Mouse (Mus musculus) forebrain, embryonic 11.5 days (tissue): Measurements from ENCODE around the gene Phactr4. TPM values are rescaled to one million over a fixed set of nuclear protein-coding genes. Genes with fewer than 3 reads are reported as not detected.

Experiments
- ATAC-seq: fragments of 200-750 bp; cut with Nextera tagmentation; replicated peaks from 2 replicates; pipeline ENCODE4 v1.8.0; 2017; ENCODE audit warnings: moderate TSS enrichment; ENCODE audit not compliant: low FRiP score
- DNase-seq: peaks from one replicate; pipeline ENCODE4 v3.0.0-alpha.2; 2017; ENCODE audit warnings: low spot score
- H3K27ac ChIP-seq: fragments of 300-500 bp; sonication (generic); 2 replicates; pipeline ENCODE4 v1.5.1; 2014; ENCODE audit warnings: low read depth, low read length
- H3K27me3 ChIP-seq: fragments of 300-500 bp; sonication (generic); 2 replicates; pipeline ENCODE4 v1.6.1; 2014; ENCODE audit warnings: mild to moderate bottlenecking, low read length, mixed read lengths; ENCODE audit not compliant: control insufficient read depth, insufficient read depth
- H3K36me3 ChIP-seq: fragments of 300-500 bp; sonication (generic); 2 replicates; pipeline ENCODE4 v1.6.1; 2014; ENCODE audit warnings: mild to moderate bottlenecking, low read length, moderate library complexity, mixed read lengths; ENCODE audit not compliant: control insufficient read depth, insufficient read depth
- H3K4me1 ChIP-seq: fragments of 300-500 bp; sonication (generic); replicated peaks from 2 replicates; pipeline ENCODE4 v1.6.1; 2014; ENCODE audit warnings: low read length, mixed read lengths; ENCODE audit not compliant: control insufficient read depth, insufficient read depth
- H3K4me2 ChIP-seq: fragments of 300-500 bp; sonication (generic); 2 replicates; pipeline ENCODE4 v1.6.1; 2014; ENCODE audit warnings: low read depth, mild to moderate bottlenecking, low read length, moderate library complexity, mixed read lengths; ENCODE audit not compliant: severe bottlenecking
- H3K4me3 ChIP-seq: fragments of 300-500 bp; sonication (generic); 2 replicates; pipeline ENCODE4 v1.5.1; 2014; ENCODE audit warnings: low read depth, low read length
- H3K9ac ChIP-seq: fragments of 300-500 bp; sonication (generic); 2 replicates; pipeline ENCODE4 v1.6.1; 2014; ENCODE audit warnings: low read length
- H3K9me3 ChIP-seq: fragments of 300-500 bp; sonication (generic); 2 replicates; pipeline ENCODE4 v1.6.1; 2016; ENCODE audit warnings: low read length, mixed read lengths; ENCODE audit not compliant: control insufficient read depth
- WGBS: fragments of 180-500 bp; shearing (Covaris S2); extraction: QIAGEN DNeasy Blood & Tissue Kit; methylation state at CpG from one replicate; pipeline ENCODE4 v1.1.7; 2014; 5-methylcytosine and 5-hydroxymethylcytosine counted together
- polyA plus RNA-seq: library from polyadenylated mRNA; unstranded; fragments of >200 nt; fragmentation: Nextera tagmentation; extraction: Ambion mirVana; gene quantifications from 2 replicates; pipeline ENCODE4 v1.2.1, GENCODE M21; 2014

Gene Phactr4
- polyA plus RNA-seq, 1 experiment from 2014 or later, result 29.3 TPM

- peak; percentile 90 for ATAC-seq
- Histone ChIP-seq H3K27me3 (no peaks in the 10 kb centered on the region), H3K4me1 (no peaks in the 10 kb centered on the region; the same call in 1 of the 2 replicates), H3K36me3 (peaks cover 11% of the 10 kb centered on the region), H3K4me2 (peak within 1 kb of the TSS; percentile 79), H3K4me3 (peak within 1 kb of the TSS; percentile 76), H3K9ac (peak within 1 kb of the TSS; percentile 88), H3K27ac (peak within 1 kb of the TSS; percentile 90), H3K9me3 (no peaks in the 10 kb centered on the region)
- under 1% methylated on average over 31 of the region's 31 CpGs for WGBS
- peak; percentile 93 for DNase-seq
Measured at GRCm38 (mm10) chr4:132353481-132353885, 68.8 kb downstream of the Phactr4 start, which contains the start of gene Rcc1. Rcc1 (minus strand) TSS chr4:132353605.

GRCm38 (mm10) chr4:132352739-132353138, 69.5 kb downstream of the Phactr4 start:
- under 1% methylated on average over 14 of the region's 14 CpGs for WGBS
- peak overlapping the region; percentile 90; the same call in 1 of the 2 replicates for H3K27ac ChIP-seq
- no peaks in the 10 kb centered on the region; the same call in 1 of the 2 replicates for H3K4me1 ChIP-seq
- H3K4me3 ChIP-seq, result peak overlapping the region; percentile 76
- peak overlapping the region; percentile 79 for H3K4me2 ChIP-seq
- no peak for ATAC-seq
- no peaks in the 10 kb centered on the region for H3K9me3 ChIP-seq
- DNase-seq, result no peak
- peak overlapping the region; percentile 88 for H3K9ac ChIP-seq
- H3K27me3 ChIP-seq, result no peaks in the 10 kb centered on the region
- H3K36me3 ChIP-seq, result peaks cover 7% of the 10 kb centered on the region

GRCm38 (mm10) chr4:132351401-132351800, 70.9 kb downstream of the Phactr4 start:
- no peaks in the 10 kb centered on the region for H3K9me3 ChIP-seq
- peak overlapping the region; percentile 7; the same call in 1 of the 2 replicates for H3K9ac ChIP-seq
- no peaks in the 10 kb centered on the region; the same call in 1 of the 2 replicates for H3K4me1 ChIP-seq
- 45% methylated on average over 1 of the region's 1 CpGs for WGBS
- DNase-seq (no peak), ATAC-seq (no peak)
- H3K27ac ChIP-seq, result no peak overlapping the region
- peak overlapping the region; percentile 79 for H3K4me2 ChIP-seq
- H3K27me3 ChIP-seq, result no peaks in the 10 kb centered on the region
- H3K4me3 ChIP-seq, result 0 out of 2 replicates have a peak overlapping the region, but pooled peaks have one; percentile 76
- peaks cover 4% of the 10 kb centered on the region; the same call in 1 of the 2 replicates for H3K36me3 ChIP-seq

GRCm38 (mm10) chr4:132350854-132351253, 71.4 kb downstream of the Phactr4 start:
- H3K4me3 ChIP-seq, result no peak overlapping the region
- H3K9me3 ChIP-seq, result no peaks in the 10 kb centered on the region
- no peak for DNase-seq
- H3K4me2 ChIP-seq, result no peak overlapping the region
- WGBS, result 61% methylated on average over 3 of the region's 3 CpGs
- no peak overlapping the region for H3K27ac ChIP-seq
- ATAC-seq, result no peak
- no peaks in the 10 kb centered on the region; the same call in 1 of the 2 replicates for H3K4me1 ChIP-seq
- peaks cover 4% of the 10 kb centered on the region; the same call in 1 of the 2 replicates for H3K36me3 ChIP-seq
- H3K27me3 ChIP-seq, result no peaks in the 10 kb centered on the region
- H3K9ac ChIP-seq, result no peak overlapping the region

- Histone ChIP-seq H3K9ac (no peak overlapping the region), H3K9me3 (no peaks in the 10 kb centered on the region), H3K4me2 (no peak overlapping the region), H3K4me1 (no peaks in the 10 kb centered on the region; the same call in 1 of the 2 replicates), H3K4me3 (no peak overlapping the region), H3K27me3 (no peaks in the 10 kb centered on the region), H3K27ac (no peak overlapping the region), H3K36me3 (peaks cover 4% of the 10 kb centered on the region; the same call in 1 of the 2 replicates)
- no peak for ATAC-seq
- DNase-seq, result no peak
- 37% methylated on average over 2 of the region's 2 CpGs for WGBS
Measured at GRCm38 (mm10) chr4:132350123-132350740, 72.1 kb downstream of the Phactr4 start.

GRCm38 (mm10) chr4:132349495-132350122, 72.7 kb downstream of the Phactr4 start:
- WGBS, result 51% methylated on average over 3 of the region's 3 CpGs
- no peak overlapping the region for H3K27ac ChIP-seq
- H3K4me2 ChIP-seq, result no peak overlapping the region
- H3K36me3 ChIP-seq, result peaks cover 4% of the 10 kb centered on the region; the same call in 1 of the 2 replicates
- H3K27me3 ChIP-seq, result no peaks in the 10 kb centered on the region
- H3K4me1 ChIP-seq, result no peaks in the 10 kb centered on the region; the same call in 1 of the 2 replicates
- ATAC-seq (no peak), DNase-seq (no peak)
- H3K9me3 ChIP-seq, result no peaks in the 10 kb centered on the region
- no peak overlapping the region for H3K9ac ChIP-seq
- no peak overlapping the region for H3K4me3 ChIP-seq

- H3K9ac ChIP-seq, result no peak overlapping the region
- H3K27me3 ChIP-seq, result no peaks in the 10 kb centered on the region
- ATAC-seq (no peak), DNase-seq (no peak)
- no peaks in the 10 kb centered on the region for H3K9me3 ChIP-seq
- H3K27ac ChIP-seq, result no peak overlapping the region
- H3K36me3 ChIP-seq, result peaks cover 4% of the 10 kb centered on the region; the same call in 1 of the 2 replicates
- WGBS, result 60% methylated on average over 3 of the region's 3 CpGs
- H3K4me2 ChIP-seq, result no peak overlapping the region
- peaks cover 2% of the 10 kb centered on the region; the same call in 1 of the 2 replicates for H3K4me1 ChIP-seq
- H3K4me3 ChIP-seq, result no peak overlapping the region
Measured at GRCm38 (mm10) chr4:132346661-132347060, 75.6 kb downstream of the Phactr4 start.

GRCm38 (mm10) chr4:132346261-132346660, 76.0 kb downstream of the Phactr4 start:
- H3K27ac ChIP-seq, result no peak overlapping the region
- 83% methylated on average over 4 of the region's 4 CpGs for WGBS
- H3K4me2 ChIP-seq, result no peak overlapping the region
- no peak overlapping the region for H3K9ac ChIP-seq
- peaks cover under 1% of the 10 kb centered on the region; the same call in 1 of the 2 replicates for H3K36me3 ChIP-seq
- H3K9me3 ChIP-seq, result no peaks in the 10 kb centered on the region
- no peaks in the 10 kb centered on the region for H3K27me3 ChIP-seq
- H3K4me1 ChIP-seq, result peaks cover 2% of the 10 kb centered on the region; the same call in 1 of the 2 replicates
- no peak for ATAC-seq
- H3K4me3 ChIP-seq, result no peak overlapping the region
- no peak for DNase-seq
